Mouse (Mus musculus) embryonic fibroblast, embryonic 13.5 days (primary cell): Measurements from ENCODE around the gene Nacc2. TPM values are rescaled to one million over a fixed set of nuclear protein-coding genes. Genes with fewer than 3 reads are reported as not detected.

ENCODE experiments used
- H3K27ac ChIP-seq: 2 replicates; pipeline ENCODE4 v1.5.1; 2012; ENCODE audit warnings: low read length, control low read depth, inconsistent platforms; ENCODE audit not compliant: insufficient read depth
- H3K4me1 ChIP-seq: 2 replicates; pipeline ENCODE4 v1.6.1; 2011; ENCODE audit warnings: low read length; ENCODE audit not compliant: control insufficient read depth, insufficient read depth
- H3K4me3 ChIP-seq: 2 replicates; pipeline ENCODE4 v1.5.1; 2011; ENCODE audit warnings: mild to moderate bottlenecking, control low read depth, low read length; ENCODE audit not compliant: insufficient read depth
- CTCF ChIP-seq: IDR thresholded peaks from 2 replicates; pipeline ENCODE4 v1.5.1; 2011; ENCODE audit warnings: mild to moderate bottlenecking, control low read depth, low read length, moderate library complexity, borderline replicate concordance; ENCODE audit not compliant: insufficient read depth
- POLR2A ChIP-seq: IDR thresholded peaks from 2 replicates; pipeline ENCODE4 v1.6.1; 2011; ENCODE audit warnings: low read depth, mild to moderate bottlenecking, control low read depth, low read length, moderate library complexity
- polyA plus RNA-seq: library from polyadenylated mRNA; stranded (reverse); fragments of >200 nt; gene quantifications from 2 replicates; pipeline ENCODE4 v1.2.4, GENCODE M21; 2011; ENCODE audit warnings: low read depth; ENCODE audit not compliant: missing spikeins, insufficient read length

The Nacc2 gene
- polyA plus RNA-seq, 1 experiment: 21.1 TPM

DNA sequence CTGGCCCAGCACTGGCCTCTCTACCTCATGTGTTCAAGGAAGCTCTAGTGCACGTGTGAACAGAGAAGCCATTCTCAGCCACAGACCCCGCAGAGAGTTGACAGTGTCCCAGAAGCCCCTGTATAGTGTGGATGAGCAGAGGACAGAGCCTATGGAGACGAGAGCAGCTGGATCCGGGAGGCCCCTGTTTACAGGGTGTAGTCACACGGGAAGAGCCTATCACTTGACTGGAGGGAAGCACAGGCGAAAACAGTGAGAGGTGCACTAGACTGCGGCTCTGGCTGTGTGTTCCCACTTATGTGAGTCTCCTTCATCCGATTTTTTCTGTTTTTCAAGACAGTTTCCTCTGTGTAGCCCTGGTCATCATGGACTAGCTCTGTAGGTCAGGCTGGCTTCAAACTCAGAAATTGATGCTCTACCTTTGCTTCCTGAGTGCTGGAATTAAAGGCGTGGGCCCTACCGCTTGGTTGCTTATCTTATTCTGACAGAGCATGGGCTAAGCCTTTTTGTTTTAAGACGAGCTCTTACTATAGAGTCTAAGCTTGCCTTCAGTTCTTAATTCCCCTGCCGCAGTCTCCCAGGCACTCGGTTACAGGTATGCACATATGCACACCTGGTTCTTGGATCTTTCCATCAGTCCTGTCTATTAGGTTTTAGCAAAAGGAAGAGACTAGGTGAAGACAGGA is 60.1 kb downstream of the Nacc2 start:
- Histone ChIP-seq H3K4me3 (no peak overlapping the region), H3K4me1 (peaks cover 8% of the 10 kb centered on the region; the same call in 1 of the 2 replicates), H3K27ac (no peak overlapping the region)
- TF ChIP-seq CTCF (no peak), POLR2A (no peak)

DNA sequence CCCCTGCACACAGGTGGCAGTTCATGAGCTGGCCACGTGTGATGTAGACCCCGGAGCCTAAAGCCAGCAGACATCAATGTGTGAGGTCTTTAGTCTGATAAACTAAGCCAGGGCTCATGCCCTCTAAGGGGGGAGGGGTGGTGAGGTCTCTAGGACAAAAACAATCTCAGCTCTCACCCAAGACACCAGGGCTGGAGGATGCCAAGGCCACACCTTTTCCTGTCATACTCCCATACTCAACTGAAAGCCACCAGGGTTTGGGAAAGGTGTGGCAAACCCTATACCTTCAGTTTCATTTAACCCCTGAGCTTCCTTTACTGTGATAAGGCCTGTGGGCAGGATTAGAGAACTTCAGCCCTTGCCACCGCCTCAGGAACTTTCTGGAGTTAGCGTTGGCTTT is 60.8 kb downstream of the Nacc2 start:
- no peak for TF ChIP-seq CTCF
- TF ChIP-seq POLR2A: no peak
- Histone ChIP-seq H3K4me1 (0 out of 2 replicates have a peak, but pooled peaks cover 3% of the 10 kb centered on the region), H3K4me3 (no peak overlapping the region), H3K27ac (no peak overlapping the region)

DNA sequence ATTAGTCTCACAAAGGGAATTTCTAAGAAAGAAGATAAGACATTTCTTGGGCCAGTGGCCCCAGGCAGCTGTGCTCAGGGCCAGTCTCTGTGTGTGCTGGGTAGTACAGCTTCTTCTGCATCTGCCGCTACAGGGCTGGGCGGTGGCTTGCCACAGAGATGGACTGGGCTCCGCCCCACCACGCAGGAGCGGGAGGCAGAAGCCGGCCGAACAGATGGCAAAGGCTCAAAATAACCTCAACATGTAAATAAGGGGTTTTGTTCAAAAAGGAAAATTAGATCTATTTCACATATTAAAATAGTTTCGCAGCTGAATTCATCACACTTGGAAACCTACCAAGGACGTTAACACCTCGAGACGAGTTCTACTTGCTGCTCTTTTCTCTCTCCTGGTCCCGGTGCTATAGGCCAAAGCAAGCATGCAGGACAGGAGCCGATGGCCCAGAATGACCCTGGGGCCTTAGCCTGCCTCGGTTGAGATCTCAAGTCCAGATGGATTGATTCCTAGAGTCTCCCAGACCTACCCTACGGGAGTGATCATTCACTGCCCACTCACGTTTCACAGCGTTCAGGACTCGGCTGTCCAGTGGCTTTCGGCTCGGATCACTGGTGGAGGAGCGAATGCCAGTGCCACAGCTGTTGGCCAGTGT is 61.9 kb downstream of the Nacc2 start:
- TF ChIP-seq POLR2A (no peak), CTCF (no peak)
- H3K4me1 ChIP-seq: no peaks in the 10 kb centered on the region
- H3K4me3 ChIP-seq: no peak overlapping the region
- no peak overlapping the region for H3K27ac ChIP-seq

DNA sequence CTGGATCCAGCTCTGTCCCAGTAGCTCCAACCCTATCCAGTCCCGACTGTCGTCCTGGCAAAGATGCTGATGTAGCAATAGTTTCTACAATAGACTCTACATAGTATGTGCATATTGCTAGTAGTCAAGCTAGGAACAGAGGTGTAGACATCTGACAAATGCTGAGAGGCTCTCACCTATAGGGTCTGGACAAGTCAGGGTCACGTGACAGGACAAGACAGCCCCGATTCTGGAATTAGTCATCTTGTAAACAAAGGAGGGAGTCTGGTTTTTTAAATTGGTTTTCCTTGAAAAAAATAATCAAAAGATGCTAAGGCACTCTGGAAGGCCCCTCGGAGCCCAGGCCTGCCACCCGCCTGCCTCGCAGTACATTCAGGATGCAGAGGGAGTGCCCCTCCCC is 66.0 kb downstream of the Nacc2 start:
- no peak overlapping the region for H3K4me3 ChIP-seq

DNA sequence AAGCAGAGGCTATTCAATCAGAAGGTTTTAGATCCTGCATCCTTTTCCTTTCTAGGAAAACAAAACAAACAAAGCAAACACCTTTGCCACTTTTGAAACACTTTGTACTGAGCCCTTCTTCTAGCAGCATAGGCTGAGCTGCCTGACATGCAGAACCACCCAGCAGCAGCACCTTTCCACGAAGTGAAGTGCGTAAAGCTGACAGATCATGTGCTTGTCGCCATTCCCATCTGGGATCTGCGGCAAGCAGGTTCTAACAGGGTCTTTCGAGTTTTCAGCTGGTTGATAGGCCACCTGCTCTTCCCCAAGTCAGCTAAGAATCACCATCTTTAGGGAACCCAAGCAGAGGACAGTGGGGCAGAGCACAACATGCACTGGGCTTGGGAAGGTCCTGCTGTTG is 66.8 kb downstream of the Nacc2 start:
- no peak overlapping the region for H3K4me3 ChIP-seq
- H3K27ac ChIP-seq: no peak overlapping the region
- TF ChIP-seq CTCF (no peak), POLR2A (no peak)
- H3K4me1 ChIP-seq: no peaks in the 10 kb centered on the region

More for the DNA sequence above, 66.0 kb downstream of the Nacc2 start:
- TF ChIP-seq CTCF (no peak), POLR2A (no peak)
- Histone ChIP-seq H3K27ac (no peak overlapping the region), H3K4me1 (no peaks in the 10 kb centered on the region)

DNA sequence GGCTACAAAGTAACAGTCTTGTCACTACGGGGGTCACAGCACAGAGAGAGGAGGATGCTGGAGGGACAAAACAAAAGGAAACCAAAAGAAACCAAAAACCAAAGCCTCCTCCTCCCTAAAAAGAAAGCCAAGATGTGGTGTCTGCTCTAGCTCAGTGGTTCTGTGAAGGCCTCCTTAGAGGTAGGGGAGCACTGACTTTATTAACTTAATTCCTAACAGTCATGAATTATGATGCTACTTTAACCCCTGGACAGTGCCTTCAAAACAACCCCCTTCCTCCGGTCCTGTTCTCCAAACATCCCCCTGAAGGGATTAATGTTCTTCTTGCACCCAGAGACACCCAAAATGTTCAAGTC is 67.3 kb downstream of the Nacc2 start:
- no peak for TF ChIP-seq POLR2A
- no peak for TF ChIP-seq CTCF
- no peaks in the 10 kb centered on the region for H3K4me1 ChIP-seq
- no peak overlapping the region for H3K4me3 ChIP-seq
- no peak overlapping the region for H3K27ac ChIP-seq

DNA sequence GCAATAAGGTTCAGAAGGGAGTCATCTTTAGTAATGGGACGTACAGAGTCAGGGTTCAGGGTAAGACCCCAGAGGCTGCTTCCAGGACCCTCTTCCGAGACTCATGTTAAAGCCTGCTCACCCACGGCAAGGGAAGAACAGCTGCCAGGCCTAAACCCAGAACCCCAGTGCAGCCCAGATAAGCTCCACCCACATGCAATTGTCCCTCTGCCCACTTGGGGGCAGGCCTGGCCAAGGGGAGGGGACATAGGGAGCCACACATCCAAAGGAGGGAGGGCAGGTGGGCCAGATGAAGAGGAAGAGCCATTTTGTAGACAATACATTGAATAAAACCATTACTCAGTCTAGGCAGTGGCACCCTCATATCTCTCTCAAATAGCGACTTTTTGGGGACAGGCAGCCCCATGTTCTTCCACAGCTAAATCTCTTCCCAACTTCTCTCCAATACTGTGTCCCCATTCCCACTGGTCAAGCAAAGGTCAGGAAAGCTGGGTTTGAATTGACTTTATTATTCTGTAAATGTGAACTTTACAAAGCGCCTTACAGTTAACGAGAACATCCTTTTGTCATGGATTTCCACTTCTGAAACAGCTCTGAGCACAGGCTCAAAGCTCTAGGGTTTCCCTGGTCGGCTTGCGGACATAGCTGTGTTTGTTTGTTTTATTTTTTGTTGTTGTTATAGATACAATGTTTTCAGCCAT is 67.8 kb downstream of the Nacc2 start:
- no peaks in the 10 kb centered on the region for H3K4me1 ChIP-seq
- H3K27ac ChIP-seq: no peak overlapping the region
- peak; percentile 84 for TF ChIP-seq CTCF
- TF ChIP-seq POLR2A: no peak
- no peak overlapping the region for H3K4me3 ChIP-seq

DNA sequence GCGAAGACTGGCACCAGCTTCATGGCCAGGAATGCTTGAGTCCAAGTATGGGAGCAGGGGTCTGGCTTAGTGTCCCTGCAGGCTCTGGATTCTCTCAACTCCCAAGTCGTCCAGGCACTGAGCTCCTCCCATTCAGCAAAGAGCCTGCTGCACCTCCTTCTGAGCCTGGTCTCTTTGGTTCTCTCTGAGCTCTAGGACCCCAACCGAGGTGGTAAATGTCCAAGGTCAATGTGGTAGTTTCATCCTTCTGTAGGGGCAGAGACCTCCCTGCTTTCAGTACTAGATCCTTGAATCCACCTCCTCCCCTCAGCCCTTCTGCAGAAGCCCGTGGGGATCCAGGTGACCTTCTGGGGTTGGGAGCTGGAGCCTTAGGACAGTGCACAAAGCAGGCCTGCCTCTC is 70.2 kb downstream of the Nacc2 start:
- Histone ChIP-seq H3K4me1 (no peaks in the 10 kb centered on the region), H3K4me3 (no peak overlapping the region), H3K27ac (no peak overlapping the region)
- no peak for TF ChIP-seq CTCF
- TF ChIP-seq POLR2A: no peak

DNA sequence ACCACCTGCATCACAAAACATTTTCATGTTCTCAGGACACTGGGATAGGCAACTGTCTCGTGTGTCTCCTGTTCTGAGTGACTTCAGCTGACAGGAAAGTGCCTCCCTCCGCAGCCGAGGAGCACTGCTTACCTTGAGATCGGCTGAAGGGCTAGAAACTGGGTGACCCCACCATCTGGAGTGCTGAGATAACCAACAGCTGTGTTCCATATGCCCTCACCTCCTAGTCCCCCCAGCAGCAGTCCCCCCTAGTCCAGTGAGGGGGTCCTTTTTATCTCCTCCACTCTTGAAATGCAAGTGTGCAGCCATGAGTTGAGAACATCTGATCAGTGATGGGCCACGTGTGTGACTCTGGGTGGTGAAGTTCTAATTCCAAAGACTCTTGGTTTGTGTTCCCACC is 74.2 kb downstream of the Nacc2 start:
- TF ChIP-seq POLR2A (no peak), CTCF (no peak)
- Histone ChIP-seq H3K4me1 (no peaks in the 10 kb centered on the region), H3K4me3 (no peak overlapping the region), H3K27ac (no peak overlapping the region)

DNA sequence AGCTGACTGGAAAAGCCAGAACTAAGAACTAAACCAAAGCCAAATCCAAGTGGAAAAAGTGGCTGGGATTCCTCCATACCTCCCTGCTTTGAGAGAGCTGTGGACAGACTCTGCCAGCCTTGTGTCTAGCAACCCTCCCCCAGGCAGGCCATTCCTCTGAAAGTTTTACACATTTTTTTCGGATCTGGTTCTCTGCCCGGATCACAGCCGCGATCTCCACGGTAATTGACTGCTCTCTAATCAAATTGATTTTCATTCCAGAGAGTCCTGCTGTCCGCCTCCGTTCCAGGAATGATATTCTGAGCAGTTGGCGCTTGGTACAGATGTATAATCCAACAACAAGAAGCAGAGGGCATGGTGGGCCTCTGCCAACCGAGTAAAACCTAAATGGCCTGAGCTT is 78.8 kb downstream of the Nacc2 start:
- TF ChIP-seq CTCF (no peak), POLR2A (no peak)
- Histone ChIP-seq H3K4me3 (no peak overlapping the region), H3K27ac (no peak overlapping the region), H3K4me1 (no peaks in the 10 kb centered on the region)
